20 mouse cellular contexts compared by ENCODE assay signal in genomic region chr6:94679249-94679648, GRCm38 (mm10).
"Had no signal": no experiment of that assay in that cellular context is flagged by ENCODE, and none has a peak within 500 bp of the region (broad histone marks: within the 10 kb centered on the region; RNA-seq: fewer than 3 reads in every experiment).

No protein-coding gene starts in this region.

- H3K9ac ChIP-seq: intestine, embryonic 15.5 days; limb, embryonic 15.5 days; liver, embryonic 14.5 days; liver, postnatal 0 days; lung, embryonic 14.5 days; midbrain, embryonic 12.5 days; midbrain, embryonic 15.5 days; neural tube, embryonic 12.5 days had no signal

- H3K36me3 ChIP-seq: intestine, embryonic 15.5 days; limb, embryonic 15.5 days; midbrain, embryonic 12.5 days; midbrain, embryonic 15.5 days; neural tube, embryonic 12.5 days had no signal

- H3K27me3 ChIP-seq: intestine, embryonic 15.5 days; limb, embryonic 15.5 days; midbrain, embryonic 12.5 days; midbrain, embryonic 15.5 days; neural tube, embryonic 12.5 days had no signal

- DNase-seq: kidney, adult 18-20 months; kidney, adult 9 months; kidney, postnatal 14 days; kidney, postnatal 4 days; left cerebral cortex, postnatal 4 days; liver, postnatal 0 days; lung, embryonic 14.5 days; right cerebral cortex, postnatal 25 days; spleen, adult 18-20 months; thymus, postnatal 14 days had no signal

- H3K9me3 ChIP-seq: intestine, embryonic 15.5 days; limb, embryonic 15.5 days; midbrain, embryonic 12.5 days; midbrain, embryonic 15.5 days; neural tube, embryonic 12.5 days had no signal

- H3K4me3 ChIP-seq: intestine, embryonic 15.5 days; limb, embryonic 15.5 days; midbrain, embryonic 12.5 days; midbrain, embryonic 15.5 days; myocyte; neural tube, embryonic 12.5 days had no signal

- H3K27ac ChIP-seq: liver, embryonic 14.5 days; macrophage; midbrain, embryonic 15.5 days; neural tube, embryonic 12.5 days had no signal

- H3K4me2 ChIP-seq: limb, embryonic 15.5 days; liver, embryonic 11.5 days; lung, embryonic 14.5 days; midbrain, embryonic 12.5 days; midbrain, embryonic 15.5 days; neural tube, embryonic 12.5 days had no signal

- ATAC-seq: intestine, embryonic 15.5 days; liver, postnatal 0 days; lung, postnatal 0 days; midbrain, embryonic 15.5 days had no signal
